Mouse (Mus musculus) kidney, adult 9 months (tissue): Measurements from ENCODE around the gene Bbs4.
"Not testable (repeated sequence)": the region's sequence is repeated elsewhere in the genome, so short reads cannot be mapped to it uniquely, and the experiment has no call there.

Experiments used
- DNase-seq: peaks from one replicate; pipeline ENCODE4 v3.0.0; 2022

Gene Bbs4

DNA sequence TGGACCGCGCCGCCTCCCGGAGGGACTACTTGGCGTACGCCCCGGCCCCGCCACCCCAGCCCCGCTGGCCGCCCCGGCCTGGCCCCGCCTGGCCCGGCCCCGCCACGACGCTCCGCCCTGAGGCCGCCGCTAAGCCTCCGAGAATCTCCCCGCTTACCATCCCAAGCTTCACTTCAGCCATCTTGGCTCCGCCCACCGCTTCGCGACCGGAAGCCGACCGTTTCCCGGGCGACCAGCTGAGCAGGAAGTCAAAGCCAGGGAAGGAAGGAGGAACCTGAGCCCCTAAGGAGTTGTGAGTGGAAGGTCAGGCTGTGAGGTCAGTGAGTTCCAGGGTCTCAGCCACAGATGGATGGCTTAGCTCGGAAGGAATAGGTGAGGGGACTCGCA, at the start of gene Bbs4:
TSS of gene Bbs4 (minus strand) at position 256 of the 387 bp plus-strand sequence.
- DNase-seq = peak; percentile 95

DNA sequence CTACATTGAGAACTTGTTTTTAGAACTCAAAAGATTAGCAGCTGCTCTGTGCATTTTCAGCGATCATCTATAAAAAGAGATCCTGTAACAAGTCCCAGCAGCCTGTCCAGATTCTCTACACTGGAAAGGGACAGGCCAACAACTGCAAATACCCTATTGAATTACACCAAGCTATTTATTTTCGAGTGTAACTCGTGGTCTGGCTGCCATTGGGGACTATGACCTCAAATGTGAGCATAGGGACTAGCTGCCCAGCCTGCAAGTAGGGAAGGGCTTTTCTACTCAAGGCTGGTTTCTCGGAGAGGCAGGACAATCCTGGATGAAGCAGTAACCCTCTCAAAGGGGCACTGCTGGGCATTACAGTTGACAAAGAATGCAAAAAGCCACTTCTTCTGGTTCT, 35.8 kb upstream of the Bbs4 start:
- no peak for DNase-seq

DNA sequence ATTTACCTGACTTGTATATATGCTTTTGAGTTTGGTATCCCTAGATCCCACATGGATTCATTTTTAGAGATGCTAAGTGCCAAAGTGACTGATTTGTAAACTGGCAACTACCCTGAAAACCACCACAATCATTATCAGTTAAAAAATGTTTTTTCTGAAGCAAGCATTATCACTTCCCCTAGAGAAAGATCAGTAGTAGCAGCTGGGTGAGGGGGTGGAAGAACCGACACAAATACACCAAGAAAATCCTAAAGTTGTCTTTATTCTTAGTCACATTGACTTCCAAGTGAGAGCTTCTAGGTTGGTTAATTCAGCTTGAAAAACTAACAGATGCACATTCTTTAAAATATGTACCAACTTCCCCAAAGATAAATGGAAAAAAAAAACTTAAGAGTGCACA, 35.0 kb upstream of the Bbs4 start:
- DNase-seq = no peak

GRCm38 (mm10) chr9:59387461-59387860, 34.2 kb upstream of the Bbs4 start:
- DNase-seq = no peak

DNA sequence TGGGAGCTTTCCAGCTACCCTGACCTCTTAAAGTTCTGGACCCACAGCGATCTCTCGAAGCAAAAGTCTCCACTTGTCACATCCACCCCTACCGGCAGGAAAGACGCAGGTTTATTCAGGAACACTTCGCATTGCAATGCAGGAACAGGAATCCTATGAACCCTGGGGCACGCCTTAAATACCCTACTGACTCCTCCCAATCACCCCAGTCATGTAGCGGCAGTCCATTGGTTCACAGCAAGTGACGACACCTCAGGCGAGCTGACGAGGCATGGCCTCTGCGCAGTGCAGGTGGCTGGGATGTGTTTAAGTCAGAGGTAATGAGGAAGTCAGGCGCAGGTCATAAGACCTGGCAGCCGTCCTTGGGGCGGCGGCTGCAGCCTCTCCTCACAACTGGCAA, 22.3 kb upstream of the Bbs4 start:
- no peak for DNase-seq

- DNase-seq = no peak
These were observed 16.3 kb upstream of the Bbs4 start for GRCm38 (mm10) chr9:59369646-59370045.

DNA sequence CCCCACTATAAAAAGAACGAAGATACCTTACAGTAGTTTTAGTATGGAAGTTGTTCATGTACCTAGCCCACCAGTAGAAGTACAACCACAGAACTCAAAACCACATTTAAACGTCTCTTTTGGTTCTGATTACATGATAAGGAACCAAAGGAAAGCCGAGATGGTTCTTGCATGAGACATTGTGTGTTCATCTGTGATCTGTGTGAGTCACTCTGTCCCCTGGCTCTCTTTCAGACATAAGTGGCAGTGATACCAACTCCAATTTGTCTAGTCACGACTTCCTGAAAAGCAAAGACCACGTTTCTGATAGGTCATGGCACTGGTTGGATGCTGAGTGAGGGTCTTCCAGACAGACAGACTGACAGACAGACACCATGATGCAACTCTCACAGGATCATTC, 15.9 kb upstream of the Bbs4 start:
- DNase-seq = no peak

GRCm38 (mm10) chr9:59360487-59360886, 7.2 kb upstream of the Bbs4 start:
- not testable (repeated sequence) for DNase-seq

- not testable (repeated sequence) for DNase-seq
These were observed 4.7 kb upstream of the Bbs4 start for GRCm38 (mm10) chr9:59358041-59358440.

GRCm38 (mm10) chr9:59352586-59353252, 589 bp downstream of the Bbs4 start:
- DNase-seq = peak; percentile 10

DNA sequence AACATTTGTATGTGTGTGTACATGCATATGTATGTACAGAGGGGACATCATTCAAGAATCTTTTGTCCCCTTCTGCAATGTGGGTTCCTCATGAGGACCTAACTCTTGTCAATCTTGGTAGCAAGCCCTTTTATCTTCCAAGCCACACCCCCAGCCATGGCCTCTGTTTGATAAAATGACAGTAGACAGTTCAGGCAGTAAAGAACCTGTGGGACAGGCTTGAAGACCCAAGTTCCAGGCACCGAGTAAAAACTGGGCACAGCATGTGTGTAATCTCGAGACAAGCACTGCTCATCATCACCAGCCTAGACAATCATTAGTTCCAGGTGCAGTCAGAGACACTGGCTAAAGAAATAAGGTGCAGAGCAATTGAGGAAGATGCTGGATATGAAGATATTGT, 7.1 kb downstream of the Bbs4 start:
- no peak for DNase-seq

DNA sequence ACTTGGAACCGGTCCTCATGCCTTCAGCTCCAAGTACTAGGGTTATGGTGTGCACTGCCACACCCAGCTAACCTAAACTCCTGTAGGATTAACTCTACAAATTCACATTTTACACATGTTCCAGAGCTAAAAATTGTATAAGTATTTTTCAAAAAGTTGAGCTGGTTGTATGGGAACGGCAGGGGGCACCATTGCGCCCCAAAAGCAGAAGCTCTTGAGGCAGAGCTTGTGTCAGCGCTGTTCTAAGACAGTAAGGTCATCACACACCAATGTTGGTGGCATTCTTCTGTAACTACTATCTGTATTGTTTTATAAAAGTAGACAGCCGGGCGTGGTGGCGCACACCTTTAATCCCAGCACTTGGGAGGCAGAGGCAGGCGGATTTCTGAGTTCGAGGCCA, 13.3 kb downstream of the Bbs4 start:
- no peak for DNase-seq

GRCm38 (mm10) chr9:59339107-59339506, 14.2 kb downstream of the Bbs4 start:
- no peak for DNase-seq

GRCm38 (mm10) chr9:59338411-59338810, 14.9 kb downstream of the Bbs4 start:
- DNase-seq = no peak

DNA sequence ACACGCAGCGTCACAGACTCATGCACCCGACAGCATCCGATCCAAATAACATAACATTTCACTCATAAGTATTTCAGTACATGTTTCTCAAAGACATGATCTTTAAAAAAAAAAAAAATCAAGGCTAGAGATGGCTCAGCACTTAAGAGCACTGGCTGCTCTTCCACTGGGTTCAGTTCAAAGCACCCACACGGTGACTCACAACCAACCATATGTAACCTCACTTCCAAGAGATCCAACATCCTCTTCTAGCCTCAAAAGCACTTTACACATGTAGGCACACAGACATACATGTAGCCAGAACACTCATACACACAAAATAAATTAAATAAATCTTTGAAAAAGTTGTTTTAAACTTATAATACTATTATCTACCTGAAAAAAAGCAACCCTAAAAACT, 15.4 kb downstream of the Bbs4 start:
- no peak for DNase-seq

DNA sequence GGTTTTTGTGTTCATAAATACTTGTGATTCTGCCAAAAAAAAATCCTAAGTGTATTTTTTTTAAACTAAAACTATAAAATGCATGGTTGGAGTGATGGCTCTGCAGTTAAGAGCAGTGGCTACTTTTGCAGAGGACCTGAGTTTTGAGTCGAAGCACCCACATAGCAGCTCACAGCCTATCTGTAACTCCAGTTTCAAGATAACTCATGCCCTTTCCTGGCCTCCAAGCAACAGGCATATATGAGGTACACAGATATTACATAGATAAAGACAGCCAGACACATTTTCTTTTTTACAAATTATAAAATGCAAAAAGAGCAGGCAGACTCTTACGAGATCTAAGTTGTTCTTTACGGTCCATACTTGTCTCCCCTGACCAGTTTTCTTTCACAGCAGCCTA, 16.8 kb downstream of the Bbs4 start:
- DNase-seq = no peak

DNA sequence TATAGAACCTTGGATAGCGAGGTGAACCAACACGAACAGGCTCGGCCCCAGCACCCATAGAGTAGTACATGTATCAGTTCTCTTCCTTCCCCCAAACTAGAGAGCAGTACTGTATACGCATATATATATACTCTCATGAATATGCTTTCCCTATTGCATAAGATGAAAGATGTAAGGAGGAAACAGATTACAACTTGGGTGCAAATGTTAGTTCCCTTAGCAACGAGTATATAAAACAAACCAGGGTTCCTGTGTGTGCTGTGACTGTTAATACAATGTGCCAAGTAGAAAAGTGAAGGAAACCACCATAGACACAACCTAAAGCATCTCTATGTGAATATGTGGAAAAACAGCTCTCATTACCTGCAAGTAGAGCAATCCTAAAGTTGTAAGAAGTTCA, 23.3 kb downstream of the Bbs4 start:
- no peak for DNase-seq

DNA sequence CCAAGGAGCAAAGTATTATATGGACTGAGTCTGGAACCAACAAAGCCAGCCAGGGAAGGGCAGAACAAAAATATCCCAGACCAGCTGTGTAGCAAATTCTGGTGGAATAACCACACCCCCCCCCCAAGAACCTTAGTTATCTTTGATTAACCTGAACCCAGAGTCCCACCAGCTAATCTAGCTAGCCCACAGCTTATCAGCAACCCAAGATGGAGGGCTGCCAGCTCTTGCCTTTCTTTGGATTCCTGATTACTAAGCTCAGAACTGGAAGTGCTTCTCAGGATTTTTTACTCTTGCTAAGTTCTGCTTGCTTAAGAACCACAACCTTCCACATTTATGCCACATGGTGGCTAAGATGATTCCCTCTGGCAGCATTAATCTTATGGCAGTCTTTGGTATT, 29.0 kb downstream of the Bbs4 start:
- DNase-seq = no peak

DNA sequence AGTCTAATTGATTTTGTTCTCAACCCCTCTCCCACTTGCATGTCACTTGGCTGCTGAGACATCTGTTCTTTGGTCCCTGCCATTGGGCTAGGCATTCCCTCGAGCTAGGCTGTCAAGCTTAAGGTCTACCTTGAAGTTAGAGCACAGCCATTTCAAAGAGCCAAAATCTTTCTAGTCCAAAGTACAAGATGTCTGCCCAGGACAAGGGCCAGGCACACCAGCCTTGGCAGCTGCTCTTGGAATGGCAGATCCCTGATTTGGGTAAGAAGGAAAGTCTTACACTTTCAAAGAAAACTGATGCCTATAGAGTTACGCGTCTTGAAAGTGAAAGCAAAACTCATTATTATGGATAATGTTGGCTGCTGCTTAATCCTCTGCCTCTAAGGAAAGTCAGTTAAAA, 37.1 kb downstream of the Bbs4 start:
- DNase-seq = peak; percentile 23

DNA sequence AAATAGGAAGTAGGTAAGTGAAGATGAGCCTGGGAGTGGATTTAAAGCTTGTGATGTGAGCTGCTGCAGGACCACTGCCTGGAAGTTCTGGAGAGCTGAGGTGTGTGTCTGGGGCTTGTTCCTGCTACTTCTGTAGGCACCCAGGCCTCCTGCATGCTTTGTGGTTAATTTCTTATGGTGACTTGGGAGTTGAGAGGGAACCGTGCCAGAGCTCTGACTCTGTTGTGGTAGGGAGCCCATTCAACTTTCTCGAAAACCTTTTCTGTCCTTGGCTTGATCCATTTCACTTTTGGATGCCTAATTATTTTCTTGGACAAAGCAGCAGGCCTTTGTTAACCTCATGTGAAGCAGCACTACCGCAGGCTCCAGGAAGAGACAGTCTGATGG, 42.0 kb downstream of the Bbs4 start:
- no peak for DNase-seq

DNA sequence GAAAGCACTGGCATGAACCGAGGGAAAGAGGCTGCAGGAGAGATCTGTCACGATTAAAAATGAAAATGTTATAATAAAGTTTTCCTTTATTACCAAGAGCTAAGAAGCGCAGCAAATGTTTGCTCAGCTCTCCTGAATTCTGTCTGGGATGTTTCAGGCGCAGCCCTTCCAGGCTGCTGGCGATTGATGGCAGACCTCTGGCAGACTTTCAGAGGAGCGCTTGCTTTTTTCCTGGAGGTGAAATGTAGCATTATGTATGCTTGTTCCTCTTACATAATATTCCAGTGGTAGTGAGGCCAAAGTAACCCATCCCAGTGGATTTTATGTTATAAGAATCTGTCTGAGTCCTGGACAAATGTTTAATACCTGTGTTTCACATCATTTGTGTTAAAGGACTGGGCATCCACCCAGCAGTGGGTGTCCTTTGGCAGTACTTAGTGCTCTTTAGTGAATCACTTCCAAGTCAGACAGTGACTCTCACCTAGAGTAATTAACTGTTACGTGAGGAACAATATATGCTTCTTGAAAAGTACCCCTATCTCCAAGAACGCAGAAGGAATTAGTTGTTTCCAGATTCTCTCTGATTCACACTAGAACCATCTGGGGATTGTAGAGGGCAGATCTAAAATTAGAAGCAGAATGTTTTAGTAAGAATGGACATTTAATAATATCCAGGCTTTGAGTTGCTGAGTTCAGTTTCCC, 42.6 kb downstream of the Bbs4 start:
- DNase-seq = no peak

DNA sequence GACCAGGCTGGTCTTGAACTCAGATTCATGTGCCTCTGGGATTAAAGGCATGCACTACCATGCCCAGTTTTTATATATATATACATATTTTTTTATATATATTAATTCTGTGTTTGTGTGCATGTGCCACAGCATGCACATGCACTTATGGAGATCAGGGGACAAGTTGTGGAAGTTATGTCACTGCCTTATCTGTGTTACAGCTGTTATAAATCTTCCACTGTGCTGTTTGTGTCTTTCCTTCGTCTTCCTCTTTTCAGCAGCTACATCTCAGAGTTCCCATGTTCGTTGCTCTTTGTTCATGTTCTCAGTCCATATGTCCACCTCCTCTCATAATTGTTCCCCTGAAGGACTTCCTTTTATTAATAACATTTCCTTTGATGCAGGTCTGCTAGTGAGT, 45.4 kb downstream of the Bbs4 start:
- DNase-seq = no peak

DNA sequence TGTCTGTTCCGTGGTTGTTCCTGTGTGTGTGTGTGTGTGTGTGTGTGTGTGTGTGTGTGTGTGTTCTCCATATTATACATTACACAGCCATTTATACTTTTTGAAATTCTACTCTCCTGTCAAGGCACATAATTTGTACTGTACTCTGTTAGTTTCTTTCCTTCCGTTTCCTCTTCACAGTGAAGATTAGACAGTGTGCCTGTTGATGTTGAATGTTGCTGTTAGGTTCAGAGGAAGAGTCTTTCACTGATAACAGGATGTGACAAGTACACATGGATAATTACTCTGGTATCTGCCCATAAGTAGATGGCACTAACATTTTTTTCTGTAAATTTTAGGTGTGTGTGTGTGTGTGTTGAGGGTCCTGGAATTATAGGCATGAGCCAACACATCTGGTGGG, 56.9 kb downstream of the Bbs4 start:
- DNase-seq = no peak

GRCm38 (mm10) chr9:59292493-59292875, 60.8 kb downstream of the Bbs4 start:
- DNase-seq = no peak
